Mouse (Mus musculus) bone marrow, adult 2 months (tissue): ENCODE results near the gene Gm49369. TPM values are rescaled to one million over a fixed set of nuclear protein-coding genes. Genes with fewer than 3 reads are reported as not detected.

ENCODE experiments used
- H3K27ac ChIP-seq: fragments of 200-500 bp; 2 replicates; pipeline ENCODE4 v1.5.1; 2012; ENCODE audit warnings: low read depth, mild to moderate bottlenecking, control low read depth, inconsistent platforms, low read length; ENCODE audit not compliant: control insufficient read depth, poor library complexity, insufficient read depth
- H3K4me1 ChIP-seq: fragments of 200-500 bp; 2 replicates; pipeline ENCODE4 v1.6.1; 2011; ENCODE audit warnings: low read length; ENCODE audit not compliant: control insufficient read depth, insufficient read depth
- H3K4me3 ChIP-seq: fragments of 200-500 bp; replicated peaks from 2 replicates; pipeline ENCODE3; 2011; ENCODE audit warnings: mild to moderate bottlenecking, low read depth, low read length, control low read depth; ENCODE audit not compliant: control insufficient read depth
- CTCF ChIP-seq: fragments of 200-500 bp; IDR thresholded peaks from 2 replicates; pipeline ENCODE4 v1.5.1; 2011; ENCODE audit warnings: low read length, control low read depth; ENCODE audit not compliant: control insufficient read depth, insufficient read depth
- POLR2A ChIP-seq: fragments of 200-500 bp; IDR thresholded peaks from 2 replicates; pipeline ENCODE4 v1.6.1; 2011; ENCODE audit warnings: low read depth, mild to moderate bottlenecking, control low read depth, low read length, borderline replicate concordance; ENCODE audit not compliant: control insufficient read depth
- WGBS: fragments of 180-500 bp; shearing (Covaris S2); methylation state at CpG from one replicate; pipeline ENCODE4 v1.1.7; 2018; 5-methylcytosine and 5-hydroxymethylcytosine counted together
- polyA plus RNA-seq: library from polyadenylated mRNA; stranded (reverse); fragments of >200 nt; gene quantifications from 2 replicates; pipeline ENCODE4 v1.2.4, GENCODE M21; 2011; ENCODE audit warnings: low replicate concordance; ENCODE audit not compliant: missing spikeins, insufficient read depth, insufficient read length

Gene Gm49369
- polyA plus RNA-seq, 1 experiment, result not detected

GRCm38 (mm10) chr7:142381175-142381574, 1.3 kb downstream of the Gm49369 start:
- no peak overlapping the region for H3K4me3 ChIP-seq
- 9% methylated on average over 4 of the region's 4 CpGs for WGBS
- peak overlapping the region; percentile 28 for H3K27ac ChIP-seq
- H3K4me1 ChIP-seq, result peaks cover 6% of the 10 kb centered on the region
- no peak for TF ChIP-seq CTCF
- TF ChIP-seq POLR2A, result no peak

DNA sequence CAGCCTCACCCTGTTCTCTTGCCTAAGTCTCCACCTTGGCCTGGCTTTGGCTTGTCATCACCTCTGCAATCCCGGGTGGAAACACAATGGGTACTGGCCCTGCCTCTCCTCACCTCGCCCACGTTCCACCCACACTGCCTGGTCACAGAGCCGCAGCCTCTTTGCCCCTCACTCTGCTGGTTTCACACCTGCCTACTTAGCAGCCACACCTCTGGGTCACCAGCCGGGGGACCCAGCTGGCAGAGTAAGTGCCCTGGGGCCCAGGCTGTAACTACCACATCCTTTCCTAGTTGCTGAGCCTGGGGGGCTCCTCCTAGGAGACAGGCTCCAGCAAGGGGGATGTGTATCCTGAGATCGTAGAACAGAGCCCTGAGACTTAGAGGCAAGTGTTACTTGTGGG, 3.3 kb downstream of the Gm49369 start:
- Histone ChIP-seq H3K4me3 (no peak overlapping the region), H3K27ac (0 out of 2 replicates have a peak overlapping the region, but pooled peaks have one; percentile 45), H3K4me1 (peaks cover 2% of the 10 kb centered on the region; the same call in 1 of the 2 replicates)
- no peak for TF ChIP-seq POLR2A
- WGBS, result 87% methylated on average over 6 of the region's 6 CpGs

GRCm38 (mm10) chr7:142377233-142377925, 5.1 kb downstream of the Gm49369 start:
- Histone ChIP-seq H3K4me3 (no peak overlapping the region), H3K27ac (peak overlapping the region; percentile 40), H3K4me1 (peaks cover 2% of the 10 kb centered on the region; the same call in 1 of the 2 replicates)
- 71% methylated on average over 14 of the region's 14 CpGs for WGBS
- no peak for TF ChIP-seq CTCF
- no peak for TF ChIP-seq POLR2A

DNA sequence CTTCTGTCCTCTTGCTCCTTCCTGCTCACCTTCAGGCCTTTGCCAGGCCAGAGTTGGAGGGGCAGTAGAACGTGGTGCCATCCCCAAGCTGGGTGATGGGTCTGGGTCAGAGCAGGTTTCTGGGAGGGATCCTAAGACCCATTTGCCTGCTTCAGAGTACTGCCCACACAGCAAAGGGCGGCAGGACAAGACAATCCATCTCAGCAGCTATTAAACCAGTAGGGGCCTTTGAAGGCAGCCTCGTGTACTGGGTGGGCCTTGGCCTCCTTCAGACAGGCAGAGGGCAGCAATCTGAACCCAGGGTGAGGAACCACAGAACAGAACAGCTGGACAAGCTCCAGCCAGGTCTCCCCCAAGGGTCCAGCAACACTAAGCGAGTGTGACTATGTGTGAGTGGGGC, 6.4 kb downstream of the Gm49369 start:
- Histone ChIP-seq H3K4me1 (peaks cover 2% of the 10 kb centered on the region; the same call in 1 of the 2 replicates), H3K4me3 (no peak overlapping the region), H3K27ac (no peak overlapping the region)
- 82% methylated on average over 4 of the region's 4 CpGs for WGBS
- TF ChIP-seq POLR2A (no peak), CTCF (no peak)

- Histone ChIP-seq H3K4me3 (no peak overlapping the region), H3K27ac (no peak overlapping the region), H3K4me1 (no peaks in the 10 kb centered on the region; the same call in 1 of the 2 replicates)
- TF ChIP-seq CTCF (no peak), POLR2A (no peak)
- 67% methylated on average over 6 of the region's 6 CpGs for WGBS
Measured at GRCm38 (mm10) chr7:142375261-142375724, 7.2 kb downstream of the Gm49369 start.

DNA sequence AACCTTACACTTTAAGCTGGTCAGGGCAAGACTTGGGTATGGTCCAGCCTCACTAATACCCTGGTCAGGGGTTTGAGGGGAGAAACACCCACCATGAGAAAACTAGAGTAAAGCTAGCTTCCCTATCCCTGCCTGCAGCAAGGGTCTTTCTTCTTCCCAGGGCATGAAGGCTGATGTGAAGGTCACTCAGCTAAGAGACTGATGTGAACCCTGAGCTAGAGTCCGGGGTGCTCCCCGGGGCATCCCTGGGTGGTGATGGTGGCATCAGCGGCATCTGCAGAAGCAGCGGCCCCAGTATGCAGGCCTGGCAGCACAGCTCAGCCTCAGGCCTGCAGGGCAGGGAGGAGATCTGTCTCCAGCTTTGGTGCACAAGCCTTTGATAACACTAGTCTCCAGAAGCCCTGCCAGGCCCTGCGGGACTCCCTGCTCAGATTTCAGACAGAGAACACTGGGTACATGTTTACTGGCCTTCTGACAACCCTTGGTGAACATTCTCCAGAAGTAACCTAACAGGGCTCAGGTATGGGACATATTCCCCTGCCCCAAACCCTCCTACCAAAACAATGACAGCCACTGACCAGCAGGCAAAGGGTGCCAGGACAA, 8.0 kb downstream of the Gm49369 start:
- Histone ChIP-seq H3K27ac (no peak overlapping the region), H3K4me1 (peaks cover 1% of the 10 kb centered on the region), H3K4me3 (no peak overlapping the region)
- TF ChIP-seq CTCF (no peak), POLR2A (no peak)
- 75% methylated on average over 5 of the region's 5 CpGs for WGBS

DNA sequence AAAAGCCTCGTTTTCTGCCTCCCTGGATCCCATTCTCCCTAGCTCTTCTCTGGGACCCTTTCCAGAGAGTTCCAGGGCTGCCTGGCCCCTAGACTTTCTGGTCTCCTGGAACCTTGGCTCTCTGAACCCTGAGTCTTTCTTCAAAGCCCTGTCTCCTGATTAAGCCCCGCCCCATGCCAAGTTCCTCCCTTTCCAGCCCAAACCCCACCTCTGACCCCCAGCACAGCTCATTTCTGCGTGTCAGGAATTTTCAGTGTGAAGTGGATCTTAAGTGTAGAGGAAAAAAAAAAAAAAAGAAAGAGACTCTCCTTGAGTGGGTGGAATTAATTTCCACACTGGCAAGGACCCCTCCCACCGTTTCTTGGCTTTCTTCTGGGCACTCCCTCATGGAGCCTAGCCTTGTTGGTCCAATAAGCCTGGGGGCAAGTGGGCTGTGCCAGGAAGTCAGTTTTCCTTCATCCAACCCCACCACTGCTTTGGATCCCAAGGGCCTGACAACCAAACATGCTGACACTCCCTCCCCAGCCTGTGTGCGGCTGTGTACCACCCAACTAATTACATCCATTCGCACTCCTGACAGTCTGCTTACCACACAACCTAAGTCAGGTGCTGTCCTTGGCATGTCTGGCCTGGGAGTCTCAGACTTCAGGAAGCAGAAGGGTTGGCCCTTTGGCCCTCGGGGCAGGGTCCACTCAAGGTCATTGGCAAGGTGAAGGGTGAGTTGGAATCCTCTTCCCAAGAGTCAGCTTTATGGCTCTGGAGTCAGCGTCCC, 8.6 kb downstream of the Gm49369 start, which contains the start of gene Ifitm10:
Ifitm10 (minus strand) TSS at position 113 of the 772 bp plus-strand sequence.
- Histone ChIP-seq H3K4me3 (no peak within 1 kb of the TSS), H3K4me1 (peaks cover 4% of the 10 kb centered on the region), H3K27ac (no peak within 1 kb of the TSS)
- TF ChIP-seq CTCF (no peak), POLR2A (no peak)
- 78% methylated on average over 8 of the region's 8 CpGs for WGBS

DNA sequence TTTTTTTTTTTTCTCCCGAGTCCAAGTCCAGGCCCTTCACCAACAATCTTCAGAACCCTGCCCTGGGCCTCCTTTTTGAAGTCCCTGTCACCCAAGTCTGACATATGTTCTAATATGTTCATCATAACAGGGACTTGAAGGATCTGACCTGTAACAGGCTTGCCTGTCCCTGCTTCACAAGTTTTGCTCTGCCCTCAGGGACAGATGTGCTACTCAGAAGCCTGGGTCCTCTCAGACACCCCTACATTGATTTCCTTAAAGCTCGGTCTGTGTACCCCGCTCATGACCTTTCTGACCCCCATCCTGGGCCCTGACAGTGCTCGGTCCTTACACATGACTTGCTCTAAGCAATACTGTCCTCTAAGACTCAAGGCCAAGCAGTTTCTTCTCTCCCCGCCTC, 9.4 kb downstream of the Gm49369 start:
- peaks cover 4% of the 10 kb centered on the region for H3K4me1 ChIP-seq
- 84% methylated on average over 5 of the region's 5 CpGs for whole genome bisulfite sequencing
- TF ChIP-seq CTCF (no peak), POLR2A (no peak)

More for the DNA sequence above, 9.4 kb downstream of the Gm49369 start:
- Histone ChIP-seq H3K4me3 (no peak overlapping the region), H3K27ac (no peak overlapping the region)
